Mouse (Mus musculus) midbrain, postnatal 0 days (tissue): ENCODE results near the gene Pdzk1ip1. TPM values are rescaled to one million over a fixed set of nuclear protein-coding genes. Genes with fewer than 3 reads are reported as not detected.
A peak's percentile ranks its signal among the peaks of the same experiment; 100 is the strongest.

Experiments used
- ATAC-seq: fragments of 200-750 bp; cut with Nextera tagmentation; 2 replicates; pipeline ENCODE4 v1.8.0; 2017; ENCODE audit warnings: moderate number of reproducible peaks, mild to moderate bottlenecking, moderate TSS enrichment, moderate library complexity; ENCODE audit not compliant: low FRiP score
- DNase-seq: peaks from one replicate; pipeline ENCODE4 v3.0.0-alpha.2; 2015; ENCODE audit warnings: low spot score
- H3K27ac ChIP-seq: fragments of 300-500 bp; sonication (generic); 2 replicates; pipeline ENCODE4 v1.5.1; 2014; ENCODE audit warnings: low read depth, mild to moderate bottlenecking, low read length, mixed read lengths
- H3K27me3 ChIP-seq: fragments of 300-500 bp; sonication (generic); 2 replicates; pipeline ENCODE4 v1.6.1; 2014; ENCODE audit warnings: low read length, control low read depth, mixed read lengths; ENCODE audit not compliant: insufficient read depth
- H3K36me3 ChIP-seq: fragments of 300-500 bp; sonication (generic); 2 replicates; pipeline ENCODE4 v1.6.1; 2014; ENCODE audit warnings: low read length, control low read depth, mixed read lengths; ENCODE audit not compliant: insufficient read depth
- H3K4me1 ChIP-seq: fragments of 300-500 bp; sonication (generic); 2 replicates; pipeline ENCODE4 v1.6.1; 2014; ENCODE audit warnings: mild to moderate bottlenecking, control low read depth, antibody characterized with exemption, low read length, mixed read lengths; ENCODE audit not compliant: insufficient read depth
- H3K4me2 ChIP-seq: fragments of 300-500 bp; sonication (generic); 2 replicates; pipeline ENCODE4 v1.6.1; 2014; ENCODE audit warnings: low read depth, mild to moderate bottlenecking, low read length, mixed read lengths; ENCODE audit not compliant: poor library complexity, severe bottlenecking
- H3K4me3 ChIP-seq: fragments of 300-500 bp; sonication (generic); 2 replicates; pipeline ENCODE4 v1.5.1; 2014; ENCODE audit warnings: low read depth, mild to moderate bottlenecking, low read length, moderate library complexity
- H3K9ac ChIP-seq: fragments of 300-500 bp; sonication (generic); replicated peaks from 2 replicates; pipeline ENCODE4 v1.6.1; 2014; ENCODE audit warnings: mild to moderate bottlenecking, low read length, moderate library complexity, mixed read lengths; ENCODE audit not compliant: poor library complexity, severe bottlenecking
- H3K9me3 ChIP-seq: fragments of 300-500 bp; sonication (generic); 2 replicates; pipeline ENCODE4 v1.6.1; 2016; ENCODE audit warnings: low read length, control low read depth
- CTCF ChIP-seq: IDR thresholded peaks from 2 replicates; pipeline ENCODE4 v1.5.1; 2016; ENCODE audit warnings: antibody characterized with exemption, mild to moderate bottlenecking
- WGBS: fragments of 180-500 bp; shearing (Covaris S2); extraction: QIAGEN DNeasy Blood & Tissue Kit; methylation state at CpG from one replicate; pipeline ENCODE4 v1.1.7; 2014; 5-methylcytosine and 5-hydroxymethylcytosine counted together
- polyA plus RNA-seq: library from polyadenylated mRNA; unstranded; fragments of >200 nt; fragmentation: Nextera tagmentation; extraction: Ambion mirVana; gene quantifications from 2 replicates; pipeline ENCODE4 v1.2.1, GENCODE M21; 2015
- total RNA-seq: library from RNA; depleted of rRNA; stranded (reverse); fragments of >200 nt; gene quantifications from 2 replicates; pipeline ENCODE4 v1.2.3, GENCODE M21; 2014

Gene Pdzk1ip1
- total and polyA plus RNA-seq, 2 experiments from 2014 or later: 1.9 to 3.0 TPM

DNA sequence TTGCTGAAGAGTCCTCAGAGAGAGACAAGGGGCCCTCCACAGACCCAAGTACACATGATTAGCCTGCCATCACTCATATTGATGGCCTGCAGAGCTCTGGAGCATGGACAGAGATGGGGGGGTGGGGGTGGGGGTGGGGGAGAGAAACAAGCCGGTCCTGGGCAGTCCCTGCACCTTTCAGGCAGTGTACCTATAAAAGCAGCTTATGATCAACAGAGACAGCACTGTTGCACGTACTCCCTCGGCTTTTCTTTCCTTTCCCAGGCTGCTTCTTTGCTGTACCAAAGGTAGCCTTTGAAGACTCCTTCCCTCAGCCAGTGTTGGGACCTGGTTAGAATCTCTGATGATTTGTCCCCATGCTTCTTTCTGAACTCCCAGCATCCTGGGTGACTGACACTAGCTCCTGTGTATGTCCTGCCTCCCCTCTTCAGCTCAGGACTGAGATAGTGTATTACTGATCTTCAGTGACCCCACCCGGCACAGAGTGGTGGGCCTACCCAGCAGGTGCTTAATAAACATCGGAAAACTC, 8.6 kb upstream of the Pdzk1ip1 start:
- peak; percentile 58; the same call in 1 of the 2 replicates for ATAC-seq

DNA sequence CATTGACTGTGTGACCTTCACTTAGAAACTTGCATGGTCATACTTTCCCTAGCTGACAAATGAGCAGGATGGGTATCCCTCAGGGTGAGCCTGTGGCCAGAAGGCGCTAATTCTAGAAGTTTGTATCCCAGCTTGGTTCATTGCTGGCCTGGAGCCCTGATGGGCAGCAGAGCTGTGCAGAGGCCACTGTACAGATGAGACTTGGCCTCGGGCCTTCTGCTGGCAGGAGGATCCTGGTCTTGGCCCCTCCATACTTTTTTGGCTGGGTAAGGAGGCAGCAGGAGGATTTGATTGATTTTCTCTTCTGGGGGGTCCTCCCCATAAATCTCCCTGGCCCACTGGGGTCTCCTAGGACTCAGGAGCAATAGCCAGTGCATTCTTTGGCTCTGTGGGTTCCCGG, 5.5 kb upstream of the Pdzk1ip1 start:
- Histone ChIP-seq H3K4me3 (no peak overlapping the region), H3K36me3 (no peaks in the 10 kb centered on the region), H3K4me2 (no peak overlapping the region), H3K4me1 (peaks cover 4% of the 10 kb centered on the region; the same call in 1 of the 2 replicates), H3K9me3 (no peaks in the 10 kb centered on the region), H3K27ac (no peak overlapping the region), H3K27me3 (no peaks in the 10 kb centered on the region), H3K9ac (no peak overlapping the region)
- ATAC-seq (no peak), DNase-seq (peak; percentile 38)
- WGBS: 78% methylated on average over 3 of the region's 3 CpGs
- no peak for TF ChIP-seq CTCF

More for the DNA sequence above, 8.6 kb upstream of the Pdzk1ip1 start:
- Histone ChIP-seq H3K9me3 (no peaks in the 10 kb centered on the region), H3K9ac (no peak overlapping the region), H3K4me2 (no peak overlapping the region), H3K4me1 (peaks cover 4% of the 10 kb centered on the region; the same call in 1 of the 2 replicates), H3K4me3 (no peak overlapping the region), H3K27me3 (no peaks in the 10 kb centered on the region), H3K36me3 (no peaks in the 10 kb centered on the region), H3K27ac (no peak overlapping the region)
- DNase-seq: no peak
- TF ChIP-seq CTCF: no peak
- 19% methylated on average over 5 of the region's 5 CpGs for WGBS

DNA sequence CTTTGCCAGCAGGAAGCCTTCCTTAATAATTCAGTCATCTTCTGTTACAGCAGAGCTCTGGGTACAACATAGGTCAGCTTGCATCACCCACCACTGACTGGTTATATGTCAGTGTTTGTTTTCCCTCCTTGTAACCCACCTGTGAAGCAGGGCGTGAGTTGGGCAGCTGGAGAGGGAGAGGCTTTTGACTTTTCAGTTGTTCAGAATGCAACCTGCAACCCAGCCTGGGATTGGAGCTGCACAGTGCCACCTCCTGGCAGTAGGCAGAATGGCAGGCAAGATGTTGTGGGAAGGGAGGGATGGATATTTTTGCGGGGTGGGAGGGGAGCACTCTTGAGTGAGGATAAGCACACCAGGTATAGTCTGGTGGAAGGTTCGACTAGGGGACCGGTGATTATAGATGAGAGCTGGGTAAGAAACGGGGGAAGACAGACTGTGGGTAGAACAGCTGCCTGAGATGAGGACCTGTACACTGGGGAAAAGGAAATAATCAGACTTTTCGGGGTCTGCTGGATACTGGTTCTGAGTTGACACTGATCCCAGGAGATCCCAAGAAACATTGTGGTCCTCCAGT, 2.9 kb upstream of the Pdzk1ip1 start:
- peak; percentile 36; the same call in 1 of the 2 replicates for ATAC-seq

DNA sequence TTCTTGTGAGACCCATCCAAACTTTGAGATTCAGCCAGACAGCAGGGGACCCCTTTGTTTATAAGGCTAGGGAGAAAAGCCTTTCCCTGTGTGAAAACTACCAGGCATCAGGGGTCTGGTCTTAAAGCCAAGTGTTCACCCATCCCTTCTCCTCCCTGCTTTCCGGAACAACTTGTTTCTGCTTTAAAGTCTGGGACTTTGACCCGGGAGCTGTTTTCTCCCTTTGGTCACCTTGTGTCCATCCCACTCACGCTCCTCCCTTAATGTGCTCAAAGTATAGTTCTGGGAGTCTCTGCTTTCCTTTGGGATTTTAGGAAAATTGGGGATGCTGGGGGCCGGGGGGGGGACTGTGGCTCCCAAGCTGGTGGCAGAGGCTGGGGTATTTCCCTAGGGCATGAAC, 2.3 kb upstream of the Pdzk1ip1 start:
- Histone ChIP-seq H3K4me3 (no peak overlapping the region), H3K27ac (no peak overlapping the region), H3K27me3 (no peaks in the 10 kb centered on the region; the same call in 1 of the 2 replicates), H3K9ac (no peak overlapping the region), H3K9me3 (no peaks in the 10 kb centered on the region), H3K4me1 (no peaks in the 10 kb centered on the region), H3K36me3 (no peaks in the 10 kb centered on the region), H3K4me2 (no peak overlapping the region)
- no peak for ATAC-seq
- TF ChIP-seq CTCF: no peak
- DNase-seq: no peak
- WGBS: 68% methylated on average over 4 of the region's 4 CpGs

More for the DNA sequence above, 2.9 kb upstream of the Pdzk1ip1 start:
- TF ChIP-seq CTCF: peak; percentile 96
- WGBS: 20% methylated on average over 6 of the region's 6 CpGs
- peak; percentile 60 for DNase-seq
- no peaks in the 10 kb centered on the region; the same call in 1 of the 2 replicates for H3K27me3 ChIP-seq
- H3K36me3 ChIP-seq: no peaks in the 10 kb centered on the region
- no peak overlapping the region for H3K9ac ChIP-seq
- no peak overlapping the region for H3K4me2 ChIP-seq
- H3K4me1 ChIP-seq: no peaks in the 10 kb centered on the region
- H3K9me3 ChIP-seq: no peaks in the 10 kb centered on the region
- H3K4me3 ChIP-seq: no peak overlapping the region
- H3K27ac ChIP-seq: no peak overlapping the region

DNA sequence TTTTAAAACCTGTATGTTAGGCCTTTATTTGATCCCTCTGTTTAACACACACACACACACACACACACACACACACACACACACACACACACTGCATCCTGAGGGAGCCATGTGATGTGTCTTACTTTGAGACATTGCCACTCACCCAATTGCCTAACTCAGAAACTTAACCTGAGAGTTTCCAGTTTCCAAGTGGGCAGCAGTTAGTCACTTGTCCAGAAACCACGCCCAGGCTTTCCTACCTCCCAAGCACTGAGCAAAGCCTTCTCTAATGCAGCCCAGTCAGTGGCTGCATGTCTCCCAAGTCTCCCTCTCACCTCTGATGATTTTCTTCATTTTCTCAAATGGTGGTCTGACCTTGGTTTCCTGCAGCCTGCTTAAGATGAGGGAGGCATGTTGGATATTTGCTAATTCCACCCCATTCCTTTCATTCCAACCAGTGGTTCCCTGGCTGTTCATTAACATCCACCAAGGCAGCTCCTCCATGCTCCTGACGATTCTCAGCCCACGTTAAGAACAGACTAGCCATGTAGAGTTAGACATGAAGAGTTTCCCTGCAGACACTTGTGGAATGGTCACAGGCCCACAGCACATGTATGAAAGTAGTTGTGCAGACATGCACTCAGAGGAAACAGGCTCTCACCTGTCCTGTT, 1.6 kb upstream of the Pdzk1ip1 start:
- WGBS: 69% methylated on average over 3 of the region's 3 CpGs
- Histone ChIP-seq H3K4me2 (no peak overlapping the region), H3K36me3 (no peaks in the 10 kb centered on the region), H3K27ac (no peak overlapping the region), H3K4me1 (no peaks in the 10 kb centered on the region), H3K27me3 (no peaks in the 10 kb centered on the region; the same call in 1 of the 2 replicates), H3K4me3 (no peak overlapping the region), H3K9me3 (no peaks in the 10 kb centered on the region), H3K9ac (no peak overlapping the region)
- no peak for TF ChIP-seq CTCF
- DNase-seq (no peak), ATAC-seq (no peak)

DNA sequence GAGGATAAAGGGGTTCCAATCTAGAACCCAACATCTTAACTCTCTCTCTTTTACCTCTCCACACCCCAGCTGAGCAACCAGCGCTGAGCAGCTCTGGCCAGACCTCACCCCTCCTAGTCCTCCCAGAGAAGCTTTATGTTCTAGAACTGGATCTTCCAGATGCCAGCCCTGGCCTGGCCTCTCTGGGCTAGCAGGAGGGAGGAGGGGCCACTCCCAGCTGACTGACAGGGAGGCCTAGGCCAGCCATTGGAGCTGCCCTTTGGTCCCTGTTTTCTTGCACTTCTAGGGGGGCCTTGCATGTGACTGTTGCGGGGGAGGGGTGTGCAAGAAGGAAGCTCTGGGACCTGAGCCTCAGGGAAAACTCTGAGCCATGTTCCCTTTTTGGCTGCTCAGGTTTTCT, 2.1 kb downstream of the Pdzk1ip1 start:
- 79% methylated on average over 2 of the region's 2 CpGs for WGBS
- no peak for ATAC-seq

More for the DNA sequence above, 2.1 kb downstream of the Pdzk1ip1 start:
- Histone ChIP-seq H3K36me3 (no peaks in the 10 kb centered on the region), H3K4me2 (no peak overlapping the region), H3K27me3 (peaks cover 4% of the 10 kb centered on the region), H3K4me3 (no peak overlapping the region), H3K4me1 (peaks cover 2% of the 10 kb centered on the region; the same call in 1 of the 2 replicates), H3K9ac (no peak overlapping the region), H3K9me3 (no peaks in the 10 kb centered on the region), H3K27ac (no peak overlapping the region)
- DNase-seq: no peak
- no peak for TF ChIP-seq CTCF
